Mouse (Mus musculus): ENCODE results near the gene Cdk16. TPM values are rescaled to one million over a fixed set of nuclear protein-coding genes. Genes with fewer than 3 reads are reported as not detected.
A peak's percentile ranks its signal among the peaks of the same experiment; 100 is the strongest.

The Cdk16 gene
- polyA plus RNA-seq, 1 experiment from 2014 or later, result 83.0 TPM

DNA sequence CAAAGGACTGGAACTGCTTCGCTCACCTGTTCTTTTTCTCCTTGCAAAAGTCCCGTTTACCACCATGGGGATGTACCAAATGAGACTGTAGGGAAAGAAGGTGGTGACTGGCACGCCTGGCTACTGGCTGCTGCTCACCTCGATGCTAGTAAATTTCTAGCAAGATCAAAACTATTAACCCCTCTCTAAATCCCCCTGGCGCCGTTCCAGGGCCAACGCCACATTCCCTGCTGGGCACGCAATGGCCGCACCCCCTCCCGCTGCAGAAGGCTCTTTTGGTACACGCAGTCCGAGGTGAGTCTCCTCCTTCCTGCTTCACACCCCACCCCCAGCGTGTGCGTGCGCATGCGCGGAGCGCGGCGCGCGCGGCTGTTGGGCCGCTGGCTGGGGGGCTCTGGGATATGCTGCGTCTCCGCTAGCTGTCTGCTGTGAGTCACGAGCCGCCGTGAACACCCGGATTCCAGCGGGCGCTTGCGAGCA, 354 bp downstream of the Cdk16 start:
- no peaks in the 10 kb centered on the region for H3K27me3 ChIP-seq (replicated peaks; ENCODE audit: control insufficient read depth, insufficient read depth, low read length)
- no peaks in the 10 kb centered on the region for H3K9me3 ChIP-seq (ENCODE audit: control insufficient read depth, low read length)
- peak overlapping the region; percentile 70 for H3K4me3 ChIP-seq (ENCODE audit: low read length)
- H3K36me3 ChIP-seq (ENCODE audit: control insufficient read depth, insufficient read depth, low read length), result no peaks in the 10 kb centered on the region
- WGBS, result 9% methylated on average over 28 of the region's 33 CpGs
- no peaks in the 10 kb centered on the region for H3K4me1 ChIP-seq (ENCODE audit: control insufficient read depth, insufficient read depth, low read length)
- peak overlapping the region; percentile 84 for H3K9ac ChIP-seq (ENCODE audit: low read depth, low read length)
- peak overlapping the region; percentile 94 for H3K27ac ChIP-seq (ENCODE audit: low read length)
- peak overlapping the region; percentile 67 for H3K4me2 ChIP-seq (ENCODE audit: low read depth, low read length)
- ATAC-seq, result peak; percentile 89

- Histone ChIP-seq H3K9me3 (ENCODE audit: control insufficient read depth, low read length) (no peaks in the 10 kb centered on the region), H3K4me2 (ENCODE audit: low read depth, low read length) (peak overlapping the region; percentile 70), H3K4me3 (ENCODE audit: low read length) (peak overlapping the region; percentile 70), H3K9ac (ENCODE audit: low read depth, low read length) (peak overlapping the region; percentile 84), H3K27me3 (replicated peaks; ENCODE audit: control insufficient read depth, insufficient read depth, low read length) (no peaks in the 10 kb centered on the region), H3K4me1 (ENCODE audit: control insufficient read depth, insufficient read depth, low read length) (no peaks in the 10 kb centered on the region), H3K36me3 (ENCODE audit: control insufficient read depth, insufficient read depth, low read length) (no peaks in the 10 kb centered on the region), H3K27ac (ENCODE audit: low read length) (peak overlapping the region; percentile 94)
- 14% methylated on average over 21 of the region's 35 CpGs for WGBS
- peak; percentile 41 for ATAC-seq
Measured at GRCm38 (mm10) chrX:20688615-20689014, 861 bp downstream of the Cdk16 start.

DNA sequence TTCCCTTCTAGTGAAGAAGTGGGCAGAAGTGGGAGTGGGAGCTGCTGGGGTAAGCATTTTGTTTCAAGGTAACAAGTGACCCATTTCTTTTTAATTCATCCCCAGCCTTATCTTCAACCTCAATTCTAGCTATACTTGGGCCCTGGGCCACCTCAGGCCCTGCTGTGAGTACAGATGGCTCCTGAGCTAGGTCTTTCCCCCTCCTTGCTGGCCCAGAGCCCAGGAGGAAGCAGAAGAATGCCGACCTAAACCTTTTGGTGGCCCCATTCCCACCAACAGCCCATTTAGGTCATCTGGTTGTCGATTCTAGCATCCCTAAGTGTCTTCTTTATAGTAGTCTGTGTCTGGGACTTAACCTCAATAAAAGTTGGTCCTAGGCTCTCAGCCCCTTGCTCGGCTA, 3.8 kb downstream of the Cdk16 start:
- no peaks in the 10 kb centered on the region for H3K27me3 ChIP-seq (replicated peaks; ENCODE audit: control insufficient read depth, insufficient read depth, low read length)
- WGBS, result 70% methylated on average over 3 of the region's 3 CpGs
- H3K9me3 ChIP-seq (ENCODE audit: control insufficient read depth, low read length), result no peaks in the 10 kb centered on the region
- H3K27ac ChIP-seq (ENCODE audit: low read length), result no peak overlapping the region
- no peak for ATAC-seq
- H3K4me3 ChIP-seq (ENCODE audit: low read length), result no peak overlapping the region
- no peaks in the 10 kb centered on the region; the same call in 1 of the 2 replicates for H3K36me3 ChIP-seq (ENCODE audit: control insufficient read depth, insufficient read depth, low read length)
- H3K4me2 ChIP-seq (ENCODE audit: low read depth, low read length), result no peak overlapping the region
- no peak overlapping the region for H3K9ac ChIP-seq (ENCODE audit: low read depth, low read length)
- no peaks in the 10 kb centered on the region for H3K4me1 ChIP-seq (ENCODE audit: control insufficient read depth, insufficient read depth, low read length)

- H3K9me3 ChIP-seq (ENCODE audit: control insufficient read depth, low read length), result no peaks in the 10 kb centered on the region
- H3K36me3 ChIP-seq (ENCODE audit: control insufficient read depth, insufficient read depth, low read length), result no peaks in the 10 kb centered on the region; the same call in 1 of the 2 replicates
- no peak for ATAC-seq
- H3K4me2 ChIP-seq (ENCODE audit: low read depth, low read length), result no peak overlapping the region
- H3K4me3 ChIP-seq (ENCODE audit: low read length), result no peak overlapping the region
- H3K9ac ChIP-seq (ENCODE audit: low read depth, low read length), result no peak overlapping the region
- H3K27me3 ChIP-seq (replicated peaks; ENCODE audit: control insufficient read depth, insufficient read depth, low read length), result no peaks in the 10 kb centered on the region
- 100% methylated on average over 1 of the region's 1 CpGs for WGBS
- no peaks in the 10 kb centered on the region for H3K4me1 ChIP-seq (ENCODE audit: control insufficient read depth, insufficient read depth, low read length)
- H3K27ac ChIP-seq (ENCODE audit: low read length), result no peak overlapping the region
Measured at GRCm38 (mm10) chrX:20692616-20693015, 4.9 kb downstream of the Cdk16 start.

GRCm38 (mm10) chrX:20695842-20696241, 8.1 kb downstream of the Cdk16 start:
- no peak overlapping the region for H3K4me3 ChIP-seq (ENCODE audit: low read length)
- ATAC-seq, result no peak
- no peak overlapping the region for H3K27ac ChIP-seq (ENCODE audit: low read length)
- H3K9me3 ChIP-seq (ENCODE audit: control insufficient read depth, low read length), result no peaks in the 10 kb centered on the region
- 85% methylated on average over 4 of the region's 4 CpGs for WGBS
- no peak overlapping the region for H3K4me2 ChIP-seq (ENCODE audit: low read depth, low read length)
- no peak overlapping the region for H3K9ac ChIP-seq (ENCODE audit: low read depth, low read length)
- H3K36me3 ChIP-seq (ENCODE audit: control insufficient read depth, insufficient read depth, low read length), result no peaks in the 10 kb centered on the region; the same call in 1 of the 2 replicates
- H3K27me3 ChIP-seq (replicated peaks; ENCODE audit: control insufficient read depth, insufficient read depth, low read length), result no peaks in the 10 kb centered on the region
- H3K4me1 ChIP-seq (ENCODE audit: control insufficient read depth, insufficient read depth, low read length), result no peaks in the 10 kb centered on the region

GRCm38 (mm10) chrX:20703741-20704290, 16.1 kb downstream of the Cdk16 start, which contains the start of gene Usp11:
Usp11 (plus strand) TSS chrX:20703906.
- no peaks in the 10 kb centered on the region for H3K9me3 ChIP-seq (ENCODE audit: control insufficient read depth, low read length)
- no peaks in the 10 kb centered on the region for H3K4me1 ChIP-seq (ENCODE audit: control insufficient read depth, insufficient read depth, low read length)
- ATAC-seq, result no peak
- H3K4me2 ChIP-seq (ENCODE audit: low read depth, low read length), result peak within 1 kb of the TSS; percentile 42
- WGBS, result 14% methylated on average over 31 of the region's 32 CpGs
- peak within 1 kb of the TSS; percentile 90 for H3K27ac ChIP-seq (ENCODE audit: low read length)
- no peaks in the 10 kb centered on the region for H3K36me3 ChIP-seq (ENCODE audit: control insufficient read depth, insufficient read depth, low read length)
- no peaks in the 10 kb centered on the region for H3K27me3 ChIP-seq (replicated peaks; ENCODE audit: control insufficient read depth, insufficient read depth, low read length)
- H3K4me3 ChIP-seq (ENCODE audit: low read length), result peak within 1 kb of the TSS; percentile 61
- peak within 1 kb of the TSS; percentile 74 for H3K9ac ChIP-seq (ENCODE audit: low read depth, low read length)

DNA sequence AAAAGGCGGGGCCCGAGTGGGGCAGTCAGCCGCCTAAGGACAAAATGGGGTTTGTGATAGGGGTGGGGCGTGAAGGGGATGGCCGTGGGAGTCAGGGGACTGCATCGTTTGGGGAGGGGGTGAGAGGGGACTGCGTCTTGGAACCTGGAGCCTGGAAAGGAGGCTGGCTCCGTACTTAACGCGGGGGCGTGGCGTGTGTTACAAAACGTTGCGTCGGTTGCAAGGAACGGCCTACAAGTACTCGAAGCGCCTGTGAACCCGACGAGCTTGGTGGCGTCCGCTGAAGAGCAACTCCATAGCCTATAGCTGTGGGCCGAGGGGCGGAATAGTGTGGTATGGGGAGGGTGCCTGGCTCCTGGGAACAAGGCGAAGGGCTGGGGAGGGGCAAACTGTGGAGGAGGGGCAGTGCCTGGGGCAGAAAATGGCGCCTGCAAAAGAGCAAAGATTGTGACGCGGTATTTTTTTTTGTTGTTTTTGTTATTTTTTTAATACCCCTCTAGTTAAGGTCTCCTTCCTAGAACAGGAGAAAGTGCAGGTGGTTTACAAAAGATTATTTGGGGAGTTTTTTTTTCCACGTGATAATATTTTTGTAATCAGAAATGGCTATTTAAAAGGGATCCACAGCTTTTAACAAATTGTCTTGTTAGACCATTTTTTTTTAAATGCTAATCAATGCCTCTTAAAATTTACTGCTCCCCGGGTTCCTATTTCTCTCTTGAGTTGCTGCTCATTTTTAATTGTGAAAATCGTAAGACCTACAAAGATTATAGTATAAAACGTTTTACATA, 16.7 kb downstream of the Cdk16 start:
- Histone ChIP-seq H3K27ac (ENCODE audit: low read length) (peak overlapping the region; percentile 90), H3K36me3 (ENCODE audit: control insufficient read depth, insufficient read depth, low read length) (no peaks in the 10 kb centered on the region), H3K4me1 (ENCODE audit: control insufficient read depth, insufficient read depth, low read length) (no peaks in the 10 kb centered on the region), H3K4me2 (ENCODE audit: low read depth, low read length) (peak overlapping the region; percentile 42), H3K27me3 (replicated peaks; ENCODE audit: control insufficient read depth, insufficient read depth, low read length) (no peaks in the 10 kb centered on the region), H3K9ac (ENCODE audit: low read depth, low read length) (peak overlapping the region; percentile 74), H3K9me3 (ENCODE audit: control insufficient read depth, low read length) (no peaks in the 10 kb centered on the region), H3K4me3 (ENCODE audit: low read length) (peak overlapping the region; percentile 61)
- 18% methylated on average over 32 of the region's 32 CpGs for WGBS
- peak; percentile 99 for ATAC-seq

- Histone ChIP-seq H3K4me2 (ENCODE audit: low read depth, low read length) (peak overlapping the region; percentile 33), H3K9ac (ENCODE audit: low read depth, low read length) (no peak overlapping the region), H3K4me3 (ENCODE audit: low read length) (peak overlapping the region; percentile 29), H3K27ac (ENCODE audit: low read length) (no peak overlapping the region), H3K36me3 (ENCODE audit: control insufficient read depth, insufficient read depth, low read length) (no peaks in the 10 kb centered on the region), H3K27me3 (replicated peaks; ENCODE audit: control insufficient read depth, insufficient read depth, low read length) (no peaks in the 10 kb centered on the region), H3K9me3 (ENCODE audit: control insufficient read depth, low read length) (no peaks in the 10 kb centered on the region), H3K4me1 (ENCODE audit: control insufficient read depth, insufficient read depth, low read length) (no peaks in the 10 kb centered on the region)
- no peak for ATAC-seq
- 22% methylated on average over 3 of the region's 3 CpGs for WGBS
Measured at GRCm38 (mm10) chrX:20705083-20705402, 17.3 kb downstream of the Cdk16 start.

DNA sequence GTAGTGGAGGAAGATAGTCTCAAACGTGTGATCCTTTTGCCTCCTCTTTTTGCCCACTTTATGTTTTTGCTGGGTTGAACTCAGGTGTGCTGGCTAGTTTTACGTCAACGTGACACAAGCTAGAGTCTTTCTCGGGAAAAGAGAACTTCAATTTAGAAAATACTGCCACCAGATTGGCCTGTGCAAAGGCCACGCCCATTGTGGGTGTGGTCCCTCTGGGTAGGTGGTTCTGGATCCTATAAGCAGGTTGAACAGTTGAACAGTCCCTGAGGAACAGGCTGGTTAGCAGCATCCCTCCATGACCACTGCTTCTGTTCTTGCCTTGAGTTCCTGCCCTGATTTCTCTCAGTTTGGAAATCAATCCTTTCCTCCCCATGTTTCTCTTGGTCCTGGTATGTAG, 40.9 kb downstream of the Cdk16 start:
- H3K9me3 ChIP-seq (ENCODE audit: control insufficient read depth, low read length), result no peaks in the 10 kb centered on the region
- ATAC-seq, result no peak
- no peak overlapping the region for H3K27ac ChIP-seq (ENCODE audit: low read length)
- no peak overlapping the region for H3K4me3 ChIP-seq (ENCODE audit: low read length)
- 74% methylated on average over 5 of the region's 5 CpGs for WGBS
- no peaks in the 10 kb centered on the region for H3K27me3 ChIP-seq (replicated peaks; ENCODE audit: control insufficient read depth, insufficient read depth, low read length)
- H3K4me2 ChIP-seq (ENCODE audit: low read depth, low read length), result no peak overlapping the region
- no peak overlapping the region for H3K9ac ChIP-seq (ENCODE audit: low read depth, low read length)
- H3K36me3 ChIP-seq (ENCODE audit: control insufficient read depth, insufficient read depth, low read length), result no peaks in the 10 kb centered on the region
- no peaks in the 10 kb centered on the region for H3K4me1 ChIP-seq (ENCODE audit: control insufficient read depth, insufficient read depth, low read length)

All from intestine, embryonic 16.5 days (tissue).